Mouse (Mus musculus) hindlimb bud, embryonic 11.5 days (tissue): ENCODE data around the gene Zc3hav1.

ENCODE experiments used
- DNase-seq: peaks from one replicate; pipeline ENCODE4 v3.0.0-alpha.2; 2012; ENCODE audit warnings: low read depth, low spot score; ENCODE audit errors: extremely low spot score

The Zc3hav1 gene

DNA sequence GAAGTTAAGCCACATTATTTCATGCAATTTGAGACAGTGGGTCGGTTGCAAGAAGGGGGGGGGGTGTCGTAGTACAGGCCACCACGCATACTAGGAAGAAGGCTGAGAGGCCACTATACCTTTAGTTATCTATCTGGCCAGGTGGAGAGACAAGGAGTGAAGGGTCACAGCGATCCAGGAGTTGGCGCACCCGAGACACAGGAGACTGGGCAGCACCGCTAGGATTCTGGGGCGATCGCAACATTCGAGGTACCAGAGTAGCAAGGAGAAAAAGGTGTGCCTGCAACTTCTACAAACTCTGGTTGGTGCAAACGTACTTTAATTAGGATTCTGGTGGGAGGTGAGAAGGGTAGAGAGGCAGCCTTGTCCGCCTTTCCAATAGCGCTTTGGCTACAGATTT, 1.2 kb downstream of the Zc3hav1 start:
- DNase-seq = no peak

GRCm38 (mm10) chr6:38352451-38352850, 2.0 kb downstream of the Zc3hav1 start:
- no peak for DNase-seq

- DNase-seq = no peak
Observed at GRCm38 (mm10) chr6:38351930-38352329, 2.5 kb downstream of the Zc3hav1 start.

DNA sequence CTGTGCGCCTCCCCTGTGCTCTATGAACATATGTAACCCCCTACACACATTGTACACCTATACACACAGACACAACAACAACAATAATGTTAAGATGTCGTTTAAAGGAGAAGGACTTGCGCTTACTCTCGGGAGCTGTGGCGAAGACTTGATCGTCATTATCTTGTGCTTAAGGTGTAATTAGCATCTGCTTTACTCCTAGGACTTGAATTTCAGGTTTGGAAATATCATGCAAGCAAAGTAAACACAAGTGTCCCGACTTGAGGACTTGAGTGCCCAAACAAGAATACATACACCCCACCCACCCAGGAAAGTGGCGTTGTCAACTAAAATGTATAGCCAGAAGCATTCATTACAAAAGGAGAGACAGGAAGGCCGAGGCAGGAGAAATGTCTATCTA, 4.6 kb downstream of the Zc3hav1 start:
- DNase-seq = no peak

DNA sequence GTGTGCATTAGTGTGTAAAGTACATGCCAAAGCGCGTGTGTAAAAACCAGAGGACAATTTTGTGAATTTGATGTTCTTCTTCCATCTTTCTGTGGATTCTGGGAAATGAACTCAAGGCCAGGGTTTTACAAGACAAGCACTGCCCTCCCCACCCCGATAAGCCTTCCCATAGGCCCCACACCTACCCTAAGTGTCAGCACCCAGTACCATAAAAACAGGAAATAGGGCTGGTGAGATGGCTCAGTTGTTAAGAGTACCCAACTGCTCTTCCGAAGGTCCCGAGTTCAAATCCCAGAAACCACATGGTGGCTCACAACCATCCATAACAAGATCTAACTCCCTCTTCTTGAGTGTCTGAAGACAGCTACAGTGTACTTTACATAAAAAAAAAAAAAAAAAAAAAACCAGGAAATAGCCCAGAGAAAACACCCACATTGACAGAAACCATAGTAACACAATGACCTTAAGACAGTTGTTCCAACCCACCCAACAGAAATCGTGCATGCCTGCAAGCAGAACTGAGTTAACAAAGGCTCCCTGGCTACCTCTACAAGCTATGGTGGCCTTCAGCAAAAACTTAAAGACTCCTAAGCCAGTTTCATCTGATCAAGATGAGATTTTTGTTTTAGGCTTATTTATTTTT, 5.5 kb downstream of the Zc3hav1 start:
- DNase-seq = no peak

- DNase-seq = no peak
Observed at GRCm38 (mm10) chr6:38347875-38348274, 6.5 kb downstream of the Zc3hav1 start.

- no peak for DNase-seq
Observed at GRCm38 (mm10) chr6:38345796-38346195, 8.6 kb downstream of the Zc3hav1 start.

- no peak for DNase-seq
Observed at GRCm38 (mm10) chr6:38344006-38344670, 10.3 kb downstream of the Zc3hav1 start.

- no peak for DNase-seq
Observed at GRCm38 (mm10) chr6:38343581-38343980, 10.8 kb downstream of the Zc3hav1 start.

DNA sequence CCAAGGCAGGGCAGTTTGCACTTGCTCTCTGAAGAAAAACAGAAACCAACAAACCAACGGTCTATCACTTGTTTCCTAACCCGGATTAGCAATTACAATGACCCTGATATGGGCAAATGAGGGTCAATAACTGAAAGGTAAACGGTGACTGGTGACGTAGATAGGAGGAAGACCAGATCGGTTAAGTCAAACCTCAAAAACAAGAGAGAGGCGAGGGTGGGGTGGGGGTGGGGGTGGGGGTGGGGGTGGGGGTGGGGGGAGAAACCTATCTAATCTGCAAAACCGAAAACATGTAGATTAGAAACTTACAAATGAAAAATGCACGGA, 11.8 kb downstream of the Zc3hav1 start:
- no peak for DNase-seq

DNA sequence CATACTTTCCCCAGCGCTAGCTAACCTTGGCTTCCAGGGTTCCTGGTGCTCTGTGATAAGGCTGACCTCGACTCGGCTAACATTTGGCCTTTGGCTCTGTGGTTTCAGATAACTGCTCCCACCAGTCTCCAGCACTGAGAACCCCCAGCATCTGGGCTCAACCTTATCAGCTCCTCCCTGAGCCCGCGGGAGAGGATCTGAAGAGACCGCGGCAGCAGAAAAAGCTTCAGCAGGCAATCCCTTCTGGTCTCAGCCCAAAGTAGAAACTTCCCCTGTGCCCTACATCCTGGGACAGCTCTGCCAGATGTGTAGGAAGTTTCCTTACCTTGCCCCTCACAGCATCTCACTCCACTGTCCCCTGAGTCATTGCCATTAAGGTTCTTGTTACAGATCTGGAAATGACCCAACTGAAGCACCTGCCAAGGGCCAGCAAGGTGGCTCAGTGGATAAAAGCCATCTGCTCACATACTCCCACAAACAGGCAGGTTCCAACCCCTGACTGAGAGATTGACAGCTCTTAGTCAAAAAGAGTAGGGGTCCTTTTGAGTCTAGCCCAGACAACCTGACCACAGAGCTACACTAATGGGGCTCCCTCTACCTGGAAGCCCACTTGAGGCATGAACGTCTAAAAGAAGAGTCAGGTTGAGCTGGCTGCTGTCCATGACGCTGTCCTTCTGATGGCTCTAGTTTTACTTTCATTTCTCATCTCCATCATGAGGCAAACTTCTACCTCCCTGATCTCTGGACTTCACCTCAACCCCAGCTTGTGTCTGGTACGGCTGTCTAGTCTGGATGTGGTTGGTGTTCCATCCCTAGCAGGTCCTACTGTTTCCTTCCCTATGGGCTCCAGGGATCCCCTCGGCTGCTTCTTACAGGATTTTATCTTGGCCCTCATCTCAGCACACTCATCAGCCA, 12.4 kb downstream of the Zc3hav1 start:
- DNase-seq = no peak

- no peak for DNase-seq
Observed at GRCm38 (mm10) chr6:38339078-38339477, 15.3 kb downstream of the Zc3hav1 start.

DNA sequence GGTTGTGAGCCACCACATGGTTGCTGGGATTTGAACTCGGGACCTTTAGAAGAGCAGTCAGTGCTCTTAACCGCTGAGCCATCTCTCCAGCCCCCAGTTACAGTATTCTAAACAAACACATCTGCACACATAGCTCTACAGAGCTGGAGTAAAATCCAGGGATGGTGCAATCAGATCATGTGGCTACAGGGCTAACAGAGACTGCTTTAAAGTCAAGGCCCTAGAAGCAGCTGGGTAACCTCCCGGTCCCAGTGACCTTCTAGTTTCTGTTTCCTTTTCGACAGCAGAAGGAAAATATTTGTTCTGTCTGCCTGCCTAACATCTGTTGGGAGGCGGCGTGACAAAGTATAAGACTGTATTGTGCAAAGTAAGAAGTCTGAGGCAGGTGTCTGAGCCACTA, 16.5 kb downstream of the Zc3hav1 start:
- no peak for DNase-seq

DNA sequence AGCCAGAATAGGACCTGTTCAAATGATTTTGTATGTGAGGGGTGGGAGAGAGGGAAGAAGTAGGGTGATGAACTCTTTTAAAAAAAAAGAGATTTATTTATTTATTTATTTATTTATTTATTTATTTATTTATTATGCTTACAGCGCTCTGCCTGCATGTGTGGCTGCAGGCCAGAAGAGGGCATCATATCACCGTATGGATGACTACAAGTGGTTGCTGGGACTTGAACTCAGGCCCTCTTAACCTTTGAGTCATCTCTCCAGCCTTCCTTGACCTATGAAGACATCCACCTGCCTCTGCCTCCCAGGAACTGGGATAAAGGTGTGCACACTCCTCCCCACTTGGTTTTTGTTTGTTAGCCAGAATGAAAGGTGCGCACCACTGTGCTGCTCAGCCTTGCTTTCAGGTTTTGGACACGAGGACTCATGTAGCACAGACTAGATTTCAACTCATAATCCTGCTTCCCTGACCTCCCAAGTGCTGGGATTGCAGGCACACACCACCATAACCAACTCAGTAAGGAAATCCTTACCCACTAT, 17.2 kb downstream of the Zc3hav1 start:
- DNase-seq = no peak

DNA sequence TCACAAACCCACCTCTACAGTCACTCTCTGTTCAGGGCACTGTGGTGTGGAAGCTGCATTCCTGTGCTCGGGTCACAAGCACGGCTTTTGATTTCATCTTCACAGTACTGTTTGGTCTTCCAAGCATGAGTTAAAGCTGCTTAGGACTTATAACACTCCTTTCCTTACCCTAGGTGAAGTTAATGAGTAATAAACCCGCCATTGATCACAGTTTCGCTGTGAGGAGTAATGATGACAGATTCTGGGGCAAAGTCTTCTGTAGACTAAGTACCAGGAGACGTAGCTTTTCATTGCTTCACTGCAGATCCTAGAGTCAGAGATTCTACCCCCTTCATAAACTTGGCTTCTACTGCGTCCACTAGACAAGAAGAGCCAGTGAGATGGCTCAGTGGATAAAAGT, 19.1 kb downstream of the Zc3hav1 start:
- DNase-seq = no peak

- DNase-seq = peak; percentile 60
Observed at GRCm38 (mm10) chr6:38326596-38326995, 27.8 kb downstream of the Zc3hav1 start.

GRCm38 (mm10) chr6:38320621-38321020, 33.8 kb downstream of the Zc3hav1 start:
- DNase-seq = no peak

DNA sequence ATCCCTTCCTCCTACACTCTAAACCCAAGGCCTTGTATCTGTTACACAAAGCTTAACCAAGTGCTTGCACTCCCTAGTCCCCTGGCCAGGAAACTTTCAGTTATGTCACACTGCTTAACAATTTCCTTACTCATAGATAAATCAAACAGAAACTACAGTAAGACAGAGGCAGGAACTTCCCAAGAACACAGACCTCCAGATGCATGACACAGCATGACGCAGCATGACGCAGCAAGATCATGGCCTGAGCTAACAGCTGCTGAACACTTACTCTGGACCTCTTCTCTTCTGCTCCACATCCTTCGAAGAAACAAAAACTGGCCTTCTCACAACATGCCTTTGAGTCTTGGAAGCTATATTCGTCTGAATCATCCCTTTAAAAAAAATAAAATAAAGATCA, 38.4 kb downstream of the Zc3hav1 start:
- DNase-seq = no peak

- no peak for DNase-seq
Observed at GRCm38 (mm10) chr6:38309741-38310140, 44.7 kb downstream of the Zc3hav1 start.

DNA sequence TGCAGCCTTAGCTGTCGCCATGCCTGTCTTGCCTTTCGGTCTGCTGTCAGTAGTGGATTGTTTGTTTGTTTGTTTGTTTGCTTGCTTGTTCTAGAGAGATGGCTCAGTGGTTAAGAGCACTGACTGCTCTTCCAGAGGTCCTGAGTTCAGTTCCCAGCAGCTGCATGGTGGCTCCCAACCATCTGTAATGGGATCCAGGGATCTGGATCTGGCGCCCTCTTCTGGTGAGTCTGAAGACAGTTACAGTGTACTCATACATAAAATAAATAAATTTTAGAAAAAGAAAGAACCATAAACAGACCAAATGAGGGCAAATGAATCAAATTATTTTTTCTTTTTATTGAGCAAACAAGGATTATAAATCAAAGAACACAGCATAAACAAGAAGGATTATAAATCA, 49.4 kb downstream of the Zc3hav1 start:
- DNase-seq = no peak

GRCm38 (mm10) chr6:38298761-38299401, 55.5 kb downstream of the Zc3hav1 start, which contains the start of gene Zc3hav1l:
Gene Zc3hav1l, minus strand, starts transcription at chr6:38299259.
- DNase-seq = peak; percentile 22
